Mouse (Mus musculus): ENCODE results near the gene Cdk5. TPM values are rescaled to one million over a fixed set of nuclear protein-coding genes. Genes with fewer than 3 reads are reported as not detected.
A peak's percentile ranks its signal among the peaks of the same experiment; 100 is the strongest.

Gene Cdk5
- polyA plus RNA-seq, 1 experiment from 2014 or later: 43.4 TPM

DNA sequence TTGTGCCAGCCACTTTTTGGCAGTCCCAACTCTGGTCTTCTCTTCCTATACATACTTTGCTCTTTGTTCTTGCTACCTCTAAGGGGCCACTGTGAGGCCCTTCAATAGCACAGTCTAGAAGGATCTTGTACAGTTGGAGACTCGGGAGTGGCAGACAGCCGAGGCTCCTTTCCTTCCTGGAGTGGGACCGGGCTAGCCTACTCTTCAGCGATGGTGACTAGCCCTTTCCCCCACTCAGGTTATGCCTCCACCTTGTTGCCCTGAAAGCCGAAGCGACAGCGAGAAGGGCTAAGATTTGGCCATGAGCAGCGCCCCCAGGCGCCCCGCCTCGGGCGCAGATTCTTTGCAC lies 3.9 kb upstream of the Cdk5 start:
- no peaks in the 10 kb centered on the region for H3K9me3 ChIP-seq
- H3K27ac ChIP-seq: peak overlapping the region; percentile 94
- H3K4me1 ChIP-seq: peaks cover 53% of the 10 kb centered on the region
- H3K4me3 ChIP-seq: peak overlapping the region; percentile 77
- WGBS: 28% methylated on average over 12 of the region's 12 CpGs
- H3K36me3 ChIP-seq: peaks cover 30% of the 10 kb centered on the region
- no peaks in the 10 kb centered on the region for H3K27me3 ChIP-seq
- peak overlapping the region; percentile 91 for H3K4me2 ChIP-seq
- ATAC-seq (ENCODE audit: borderline replicate concordance, extremely low read depth, low FRiP score, low TSS enrichment): no peak
- no peak overlapping the region for H3K9ac ChIP-seq

DNA sequence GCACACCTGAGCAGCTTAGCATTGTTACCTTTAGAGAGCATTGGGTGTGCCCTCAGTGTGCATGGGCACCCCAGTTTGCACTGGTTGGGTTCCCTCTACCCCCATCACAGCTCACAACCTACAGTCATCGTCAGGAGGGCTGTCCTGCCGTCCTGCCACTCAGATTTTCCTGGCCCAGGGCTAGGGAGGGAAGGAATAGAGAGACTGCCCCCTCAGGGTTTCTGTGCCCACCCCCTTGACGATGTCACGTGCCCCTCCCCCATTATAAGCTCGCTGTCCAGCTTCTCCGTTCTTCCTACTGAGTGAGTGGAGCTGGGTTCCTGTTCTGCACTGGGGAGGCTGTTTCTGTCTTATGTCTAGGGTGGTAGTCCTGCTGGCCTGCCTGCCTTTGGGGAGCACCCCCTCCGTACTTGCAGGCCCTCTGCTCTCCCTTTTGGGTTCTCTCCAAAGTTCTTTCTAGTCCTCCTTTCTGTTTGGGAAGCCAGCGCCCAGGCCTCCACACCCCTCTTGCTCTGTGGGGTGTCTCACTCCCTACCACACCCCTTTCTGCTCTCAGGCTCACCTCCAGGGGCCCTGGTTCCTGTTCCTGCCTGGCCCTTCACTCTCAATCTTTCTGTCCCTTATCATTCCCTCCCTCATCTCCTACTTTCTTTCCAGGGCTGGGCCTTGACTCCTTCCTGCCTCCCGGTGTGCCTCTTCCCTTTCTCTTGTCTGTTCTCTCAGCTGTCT lies 3.4 kb upstream of the Cdk5 start:
- Histone ChIP-seq H3K27me3 (no peaks in the 10 kb centered on the region), H3K9ac (peak overlapping the region; percentile 75), H3K4me1 (peaks cover 55% of the 10 kb centered on the region), H3K36me3 (peaks cover 25% of the 10 kb centered on the region), H3K4me2 (peak overlapping the region; percentile 91), H3K9me3 (no peaks in the 10 kb centered on the region), H3K27ac (peak overlapping the region; percentile 94), H3K4me3 (peak overlapping the region; percentile 77)
- WGBS: 13% methylated on average over 9 of the region's 9 CpGs
- no peak for ATAC-seq (ENCODE audit: borderline replicate concordance, extremely low read depth, low FRiP score, low TSS enrichment)

DNA sequence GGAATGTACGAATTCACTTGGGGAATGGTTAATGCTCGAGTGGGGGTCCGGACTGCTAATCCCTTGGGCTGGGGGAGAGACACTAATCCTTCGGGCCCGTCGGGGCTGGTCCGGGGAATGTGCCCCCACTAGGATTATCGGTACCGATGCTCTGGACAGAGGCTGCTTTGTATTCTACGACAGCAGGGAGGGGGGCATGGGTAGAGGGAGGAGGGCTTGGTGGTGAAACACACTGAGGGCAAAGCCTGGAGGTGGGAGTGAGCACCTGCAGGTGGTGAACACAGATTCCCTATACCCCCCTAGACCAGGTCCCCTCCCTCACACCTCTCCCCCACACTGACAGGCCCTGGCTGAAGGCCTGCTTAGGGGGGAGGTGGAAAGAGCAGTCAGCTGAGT lies 2.7 kb upstream of the Cdk5 start:
- H3K27ac ChIP-seq: peak overlapping the region; percentile 94

DNA sequence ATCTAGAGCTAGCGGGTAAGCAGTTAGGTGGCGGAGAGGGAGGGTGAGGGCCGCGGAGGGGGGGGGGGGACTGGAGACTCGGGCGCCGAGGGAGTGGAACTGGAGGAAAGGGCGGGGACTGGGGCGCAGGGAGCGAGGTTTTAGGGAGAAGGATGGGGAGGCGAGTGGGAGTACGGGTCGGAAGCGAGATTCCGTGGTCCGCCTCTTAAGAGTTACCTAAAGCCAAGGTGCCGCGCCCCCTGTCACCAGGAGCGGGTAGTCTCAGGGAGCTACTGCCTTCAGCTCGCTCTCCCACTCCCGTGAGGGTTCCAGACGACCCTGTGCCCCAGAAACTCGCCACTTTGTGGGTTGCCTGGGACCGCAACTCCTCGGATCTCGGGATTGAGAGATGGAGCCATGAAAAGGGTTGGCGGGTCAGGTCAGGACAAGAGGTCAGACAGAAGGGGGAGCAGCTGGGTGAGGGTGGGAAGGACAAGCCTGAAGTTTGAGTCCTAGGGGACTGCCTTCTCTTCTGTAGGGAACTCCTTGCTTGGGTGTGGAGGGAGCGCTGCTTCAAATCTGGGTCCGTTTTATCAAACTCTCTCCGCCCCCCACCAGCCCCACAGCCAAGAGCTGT lies 2.2 kb upstream of the Cdk5 start:
- Histone ChIP-seq H3K4me1 (peaks cover 55% of the 10 kb centered on the region), H3K9me3 (no peaks in the 10 kb centered on the region), H3K36me3 (peaks cover 13% of the 10 kb centered on the region), H3K9ac (peak overlapping the region; percentile 75), H3K27me3 (no peaks in the 10 kb centered on the region), H3K4me3 (peak overlapping the region; percentile 77), H3K4me2 (peak overlapping the region; percentile 91), H3K27ac (peak overlapping the region; percentile 94)
- WGBS: 1% methylated on average over 29 of the region's 30 CpGs
- peak; percentile 9; the same call in 1 of the 2 replicates for ATAC-seq (ENCODE audit: borderline replicate concordance, extremely low read depth, low FRiP score, low TSS enrichment)

More for the DNA sequence above, 2.7 kb upstream of the Cdk5 start:
- H3K4me1 ChIP-seq: peaks cover 55% of the 10 kb centered on the region
- WGBS: 3% methylated on average over 10 of the region's 10 CpGs
- H3K9me3 ChIP-seq: no peaks in the 10 kb centered on the region
- peak overlapping the region; percentile 91 for H3K4me2 ChIP-seq
- H3K27me3 ChIP-seq: no peaks in the 10 kb centered on the region
- H3K4me3 ChIP-seq: peak overlapping the region; percentile 77
- peak overlapping the region; percentile 75 for H3K9ac ChIP-seq
- peaks cover 18% of the 10 kb centered on the region for H3K36me3 ChIP-seq
- 0 out of 2 replicates have a peak, but pooled peaks have one; percentile 1 for ATAC-seq (ENCODE audit: borderline replicate concordance, extremely low read depth, low FRiP score, low TSS enrichment)

DNA sequence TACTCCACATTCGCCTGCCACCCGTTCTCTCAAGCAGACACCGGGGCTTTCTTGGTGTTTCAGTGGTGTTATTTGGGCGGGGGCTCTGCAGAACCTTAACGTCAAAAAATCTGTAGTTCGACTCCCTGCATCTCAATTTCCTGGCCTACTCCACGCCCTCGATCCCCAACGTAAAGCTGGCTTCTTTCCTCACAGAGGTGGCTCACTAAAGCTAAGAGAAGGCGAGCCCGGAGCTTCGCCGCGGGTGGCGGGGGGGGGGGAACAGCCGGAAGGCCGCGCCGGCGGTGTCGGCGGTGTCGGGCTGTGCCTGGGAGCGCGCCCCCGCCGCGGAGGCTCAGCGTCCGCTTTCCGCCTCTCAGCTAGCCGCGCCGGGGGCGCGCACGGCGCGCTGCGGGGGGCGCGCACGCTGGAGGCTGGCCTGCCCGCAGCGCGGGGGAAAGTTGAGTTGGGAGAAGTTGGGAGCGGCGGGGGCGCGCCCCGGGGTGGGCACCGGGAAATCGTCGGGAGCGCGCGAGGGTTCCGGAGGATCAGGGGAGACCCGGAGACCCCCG lies 1.6 kb upstream of the Cdk5 start:
- Histone ChIP-seq H3K36me3 (peaks cover 9% of the 10 kb centered on the region), H3K9ac (peak overlapping the region; percentile 75), H3K4me3 (peak overlapping the region; percentile 77), H3K27ac (peak overlapping the region; percentile 94), H3K4me1 (peaks cover 55% of the 10 kb centered on the region), H3K4me2 (peak overlapping the region; percentile 91), H3K9me3 (no peaks in the 10 kb centered on the region), H3K27me3 (no peaks in the 10 kb centered on the region)
- under 1% methylated on average over 58 of the region's 60 CpGs for WGBS
- peak; percentile 50 for ATAC-seq (ENCODE audit: borderline replicate concordance, extremely low read depth, low FRiP score, low TSS enrichment)

DNA sequence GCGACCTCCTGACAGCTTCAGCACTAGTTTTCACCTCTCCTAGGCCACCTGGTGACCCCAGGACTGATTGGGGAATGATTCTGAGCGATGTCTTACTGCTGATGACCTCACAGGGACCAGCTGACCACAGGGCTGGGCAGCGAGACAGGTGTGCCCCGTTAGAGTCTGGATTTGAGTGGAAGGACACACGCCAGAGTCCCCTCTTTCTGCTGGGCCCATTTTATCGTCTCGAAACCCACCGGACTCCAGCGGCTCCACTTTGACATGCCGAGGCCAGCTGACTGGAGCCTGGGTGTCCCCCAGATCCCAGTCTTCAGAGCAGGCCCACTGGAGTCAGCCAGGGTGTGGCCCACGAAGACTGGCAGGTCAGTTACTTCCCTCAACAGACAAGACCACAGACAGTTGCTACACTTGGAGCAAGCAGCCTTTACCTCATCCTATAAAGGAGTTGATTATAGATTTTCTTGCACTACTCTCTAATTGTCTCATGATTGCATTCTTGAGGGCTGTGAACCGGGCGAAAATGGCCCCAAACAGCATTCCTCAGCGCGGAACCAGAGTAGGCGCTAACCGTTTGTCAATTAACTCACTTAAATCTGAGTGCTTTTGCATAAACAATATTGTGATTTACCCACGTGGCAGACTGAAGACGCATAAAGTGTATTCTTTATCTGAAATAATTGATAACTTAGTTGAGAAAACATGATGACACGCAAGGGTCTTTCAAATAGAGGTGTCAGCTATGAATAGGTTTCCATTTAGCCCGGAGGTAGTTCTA lies 863 bp upstream of the Cdk5 start:
- H3K4me2 ChIP-seq: peak overlapping the region; percentile 91
- no peaks in the 10 kb centered on the region for H3K27me3 ChIP-seq
- H3K4me3 ChIP-seq: peak overlapping the region; percentile 77
- peak; percentile 0; the same call in 1 of the 2 replicates for ATAC-seq (ENCODE audit: borderline replicate concordance, extremely low read depth, low FRiP score, low TSS enrichment)
- no peaks in the 10 kb centered on the region for H3K9me3 ChIP-seq
- H3K9ac ChIP-seq: peak overlapping the region; percentile 75
- H3K4me1 ChIP-seq: peaks cover 55% of the 10 kb centered on the region
- H3K27ac ChIP-seq: peak overlapping the region; percentile 94
- WGBS: 9% methylated on average over 21 of the region's 21 CpGs
- H3K36me3 ChIP-seq: peaks cover 9% of the 10 kb centered on the region

DNA sequence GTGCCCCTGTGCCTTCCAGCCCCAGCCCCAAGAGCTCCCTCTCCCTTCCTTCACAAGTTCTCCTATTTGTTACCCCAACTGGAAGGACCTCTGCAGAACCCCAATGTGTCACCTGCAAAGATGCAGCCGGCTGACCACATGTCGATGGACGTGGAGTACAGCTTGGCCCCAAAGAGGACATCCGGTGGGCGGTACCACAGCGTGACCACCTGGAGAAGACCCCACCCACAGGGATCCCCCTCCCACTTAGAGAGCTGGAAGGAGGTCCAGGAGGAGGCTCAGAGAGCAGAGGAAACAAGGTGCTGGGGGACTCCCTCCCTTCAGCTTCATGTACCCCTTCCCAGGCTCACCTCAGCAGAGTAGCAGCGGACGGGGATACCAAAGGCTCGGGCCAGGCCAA lies 2.9 kb downstream of the Cdk5 start:
- Histone ChIP-seq H3K4me1 (peaks cover 24% of the 10 kb centered on the region), H3K27ac (no peak overlapping the region), H3K9ac (no peak overlapping the region), H3K4me3 (no peak overlapping the region), H3K36me3 (peaks cover 13% of the 10 kb centered on the region), H3K9me3 (no peaks in the 10 kb centered on the region), H3K27me3 (no peaks in the 10 kb centered on the region), H3K4me2 (no peak overlapping the region)
- WGBS: 84% methylated on average over 9 of the region's 9 CpGs
- no peak for ATAC-seq (ENCODE audit: borderline replicate concordance, extremely low read depth, low FRiP score, low TSS enrichment)

DNA sequence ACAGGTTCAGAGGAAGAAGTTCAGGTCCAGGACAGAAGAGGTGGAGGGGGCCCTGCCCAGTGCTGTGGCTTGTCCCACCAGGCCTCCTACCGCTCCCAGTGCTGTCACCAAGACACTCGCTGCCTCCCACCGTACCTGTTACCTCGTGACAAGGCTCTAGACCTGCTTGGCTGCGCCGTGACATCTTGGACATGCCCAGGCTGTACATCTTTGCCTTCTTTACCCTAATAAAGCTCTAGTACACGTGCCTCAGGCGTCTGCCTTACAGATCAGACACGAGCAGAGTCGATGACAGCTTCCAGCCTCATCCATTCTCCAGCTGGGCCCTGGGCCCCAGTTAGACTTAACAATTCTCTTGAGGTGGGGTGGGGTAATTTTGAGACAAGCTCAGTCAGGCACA lies 5.7 kb downstream of the Cdk5 start:
- H3K27me3 ChIP-seq: no peaks in the 10 kb centered on the region
- peaks cover 9% of the 10 kb centered on the region for H3K4me1 ChIP-seq
- no peak overlapping the region for H3K27ac ChIP-seq
- H3K36me3 ChIP-seq: peaks cover 13% of the 10 kb centered on the region
- no peak overlapping the region for H3K4me3 ChIP-seq
- no peak overlapping the region for H3K9ac ChIP-seq
- no peak for ATAC-seq (ENCODE audit: borderline replicate concordance, extremely low read depth, low FRiP score, low TSS enrichment)
- 84% methylated on average over 10 of the region's 10 CpGs for WGBS
- no peaks in the 10 kb centered on the region for H3K9me3 ChIP-seq
- H3K4me2 ChIP-seq: no peak overlapping the region

DNA sequence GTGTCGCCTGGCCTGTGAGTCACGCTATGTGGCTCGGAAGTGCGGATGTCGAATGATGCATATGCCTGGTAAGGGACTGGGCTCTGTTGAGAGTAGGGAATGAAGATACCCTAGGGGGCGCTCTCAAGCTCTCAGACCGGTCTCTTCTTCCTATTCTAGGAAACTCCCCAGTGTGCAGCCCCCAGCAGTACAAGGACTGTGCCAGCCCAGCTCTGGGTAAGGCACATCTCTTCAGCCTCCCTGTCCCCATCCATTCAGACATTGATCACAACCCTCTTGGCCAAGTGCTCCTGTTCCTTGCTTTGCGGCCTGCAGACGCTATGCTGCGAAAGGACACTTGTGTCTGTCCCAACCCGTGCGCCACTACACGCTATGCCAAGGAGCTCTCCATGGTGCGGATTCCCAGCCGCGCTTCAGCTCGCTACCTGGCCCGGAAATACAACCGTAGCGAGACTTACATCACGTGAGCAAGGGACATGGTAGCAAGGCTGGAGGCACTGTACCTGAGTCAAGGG lies 7.1 kb downstream of the Cdk5 start:
- Histone ChIP-seq H3K27me3 (no peaks in the 10 kb centered on the region), H3K9ac (no peak overlapping the region), H3K4me1 (peaks cover 4% of the 10 kb centered on the region; the same call in 1 of the 2 replicates), H3K4me3 (no peak overlapping the region), H3K36me3 (peaks cover 13% of the 10 kb centered on the region), H3K27ac (no peak overlapping the region), H3K9me3 (no peaks in the 10 kb centered on the region), H3K4me2 (no peak overlapping the region; the same call in 1 of the 2 replicates)
- 1% methylated on average over 21 of the region's 21 CpGs for WGBS
- peak; percentile 73 for ATAC-seq (ENCODE audit: borderline replicate concordance, extremely low read depth, low FRiP score, low TSS enrichment)

DNA sequence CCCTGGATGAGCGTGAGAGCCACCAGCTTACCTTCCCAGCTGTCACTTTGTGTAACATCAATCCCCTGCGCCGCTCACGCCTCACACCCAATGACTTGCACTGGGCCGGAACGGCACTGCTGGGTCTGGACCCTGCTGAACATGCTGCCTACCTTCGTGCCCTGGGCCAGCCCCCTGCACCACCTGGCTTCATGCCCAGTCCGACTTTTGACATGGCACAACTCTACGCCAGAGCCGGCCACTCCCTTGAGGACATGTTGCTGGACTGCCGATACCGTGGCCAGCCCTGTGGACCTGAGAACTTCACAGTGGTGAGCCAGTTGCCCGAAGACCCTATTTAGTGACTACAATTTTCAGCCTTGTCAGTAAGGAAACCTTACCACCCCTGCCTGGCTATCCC lies 9.4 kb downstream of the Cdk5 start:
- H3K27ac ChIP-seq: no peak overlapping the region
- no peak overlapping the region for H3K9ac ChIP-seq
- H3K4me1 ChIP-seq: peaks cover 4% of the 10 kb centered on the region; the same call in 1 of the 2 replicates
- H3K4me3 ChIP-seq: no peak overlapping the region
- ATAC-seq (ENCODE audit: borderline replicate concordance, extremely low read depth, low FRiP score, low TSS enrichment): no peak
- H3K27me3 ChIP-seq: no peaks in the 10 kb centered on the region
- H3K9me3 ChIP-seq: no peaks in the 10 kb centered on the region
- H3K36me3 ChIP-seq: peaks cover 1% of the 10 kb centered on the region; the same call in 1 of the 2 replicates
- H3K4me2 ChIP-seq: no peak overlapping the region
- WGBS: 71% methylated on average over 13 of the region's 13 CpGs

DNA sequence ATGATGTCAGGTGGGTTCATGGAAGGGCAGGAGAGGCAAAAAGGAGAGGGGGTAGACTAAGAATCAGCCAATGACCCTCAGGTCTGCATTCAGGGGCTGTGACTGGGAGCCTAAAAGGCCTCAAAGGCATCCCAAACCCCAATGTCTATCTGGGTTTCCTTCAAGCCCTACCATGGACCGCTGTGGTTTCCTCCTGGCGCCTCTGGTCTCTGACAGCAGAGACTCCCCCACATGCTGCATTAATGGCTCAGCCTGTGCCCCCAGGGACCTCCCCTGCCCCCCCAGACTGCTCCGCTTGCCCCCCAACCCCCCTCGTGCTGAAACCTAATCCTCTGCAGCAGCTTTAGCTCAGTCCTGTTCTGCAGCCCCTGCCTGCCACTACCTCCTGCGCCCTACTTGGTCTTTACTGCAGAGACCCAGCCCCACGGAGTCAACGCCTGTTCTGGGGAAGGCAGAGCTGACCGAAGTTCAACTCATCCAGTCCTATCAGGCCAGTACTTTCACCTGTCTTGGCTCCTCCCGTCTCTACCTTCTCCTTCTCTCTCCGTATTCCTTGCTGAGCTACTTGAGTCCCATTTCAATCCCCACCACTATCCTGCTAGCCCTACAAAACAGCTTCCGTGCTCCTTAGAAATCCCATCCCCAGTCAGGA lies 10.2 kb downstream of the Cdk5 start, which contains the start of gene Asic3:
Gene Asic3, plus strand, starts transcription at position 351 of the 652 bp plus-strand sequence.
- Histone ChIP-seq H3K9me3 (no peaks in the 10 kb centered on the region), H3K4me2 (no peak within 1 kb of the TSS), H3K9ac (no peak within 1 kb of the TSS), H3K36me3 (no peaks in the 10 kb centered on the region), H3K27ac (no peak within 1 kb of the TSS), H3K4me1 (peaks cover 4% of the 10 kb centered on the region; the same call in 1 of the 2 replicates), H3K4me3 (no peak within 1 kb of the TSS), H3K27me3 (no peaks in the 10 kb centered on the region)
- 32% methylated on average over 11 of the region's 11 CpGs for WGBS
- no peak for ATAC-seq (ENCODE audit: borderline replicate concordance, extremely low read depth, low FRiP score, low TSS enrichment)

Measured in lung, embryonic 15.5 days (tissue).